Mouse (Mus musculus): ENCODE data around the gene Zbtb38. TPM values are rescaled to one million over a fixed set of nuclear protein-coding genes. Genes with fewer than 3 reads are reported as not detected.
"Not testable (repeated sequence)": the region's sequence is repeated elsewhere in the genome, so short reads cannot be mapped to it uniquely, and the experiment has no call there.

Zbtb38 gene
- polyA plus RNA-seq, 1 experiment from 2014 or later: 11.3 TPM

DNA sequence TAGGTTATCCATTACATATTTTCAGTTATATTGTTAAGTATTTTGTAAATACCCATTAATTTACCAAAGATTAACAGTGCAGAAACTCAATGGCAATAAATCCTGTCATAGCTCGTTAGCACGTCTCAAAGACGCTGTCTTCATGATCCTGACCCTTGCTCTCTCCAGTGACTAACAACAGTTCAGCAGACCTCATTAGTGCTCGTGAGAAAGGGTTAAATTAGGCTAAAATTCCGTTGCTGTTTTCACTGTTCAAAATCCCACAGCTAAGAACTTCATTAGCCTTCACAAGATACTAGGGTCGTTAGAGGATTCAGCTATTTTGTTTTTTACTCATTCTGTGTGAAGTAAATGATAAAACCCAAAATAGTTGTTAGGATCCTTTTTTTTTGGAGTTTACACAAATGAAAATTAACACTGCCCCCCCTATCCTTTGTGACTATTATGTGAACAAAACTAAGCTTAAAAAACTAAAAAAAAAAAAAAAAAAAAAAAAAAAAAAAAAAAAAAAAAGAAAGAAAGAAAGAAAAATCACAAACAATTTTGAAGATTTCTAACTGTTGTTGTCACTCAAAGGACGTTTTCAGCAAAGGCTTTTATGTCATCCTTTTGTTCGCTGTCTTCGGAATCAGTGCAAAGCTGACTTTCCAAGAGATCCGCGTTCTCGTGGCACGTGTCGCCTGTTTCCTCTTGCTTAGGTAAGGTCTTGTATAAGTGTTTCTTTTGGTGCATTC is 67.6 kb downstream of the Zbtb38 start:
- Histone ChIP-seq H3K4me1 (ENCODE audit: control insufficient read depth, insufficient read depth, low read length) (no peaks in the 10 kb centered on the region; the same call in 1 of the 2 replicates), H3K27ac (ENCODE audit: low read depth, low read length) (no peak overlapping the region), H3K4me3 (ENCODE audit: low read depth, low read length) (no peak overlapping the region), H3K27me3 (ENCODE audit: control insufficient read depth, insufficient read depth, low read length) (no peaks in the 10 kb centered on the region), H3K9ac (ENCODE audit: low read length) (no peak overlapping the region), H3K4me2 (no peak overlapping the region), H3K36me3 (ENCODE audit: control insufficient read depth, insufficient read depth, low read length) (no peaks in the 10 kb centered on the region), H3K9me3 (ENCODE audit: control insufficient read depth, low read length) (no peaks in the 10 kb centered on the region)
- 84% methylated on average over 14 of the region's 14 CpGs for WGBS
- ATAC-seq (ENCODE audit: low FRiP score) (no peak), DNase-seq (ENCODE audit: low spot score, missing footprints) (no peak)

DNA sequence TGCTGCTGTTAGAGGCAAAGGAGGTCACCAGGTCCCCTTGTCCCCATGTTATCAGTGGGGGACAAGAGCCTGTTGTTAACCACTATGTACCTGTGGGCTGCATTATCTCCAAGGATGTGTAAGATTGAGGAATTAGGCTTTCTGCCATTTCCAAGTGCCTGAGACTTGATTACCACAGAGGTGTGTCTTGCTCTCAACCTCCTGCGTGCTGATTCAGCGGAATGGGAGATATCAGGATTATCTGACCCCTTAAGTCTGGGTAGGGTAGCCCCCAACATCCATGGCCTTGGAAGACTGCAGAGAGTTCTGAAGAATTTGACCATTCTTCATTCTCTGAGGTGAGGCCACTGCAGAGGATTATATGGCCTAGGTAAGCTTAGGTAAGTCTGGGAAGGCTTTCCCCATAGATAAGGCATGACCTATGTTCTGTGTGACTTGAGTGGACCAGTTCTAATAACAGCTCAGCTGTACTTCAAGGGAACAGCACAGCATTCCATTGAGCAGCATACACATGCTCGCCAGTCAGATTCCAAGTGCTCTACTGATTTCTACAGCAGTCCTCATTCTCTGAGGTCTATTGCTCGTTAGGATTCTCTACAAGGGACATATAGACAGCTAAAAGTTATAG is 68.4 kb downstream of the Zbtb38 start:
- Histone ChIP-seq H3K9me3 (ENCODE audit: control insufficient read depth, low read length) (no peaks in the 10 kb centered on the region), H3K4me1 (ENCODE audit: control insufficient read depth, insufficient read depth, low read length) (no peaks in the 10 kb centered on the region; the same call in 1 of the 2 replicates), H3K4me2 (no peak overlapping the region), H3K36me3 (ENCODE audit: control insufficient read depth, insufficient read depth, low read length) (no peaks in the 10 kb centered on the region), H3K4me3 (ENCODE audit: low read depth, low read length) (no peak overlapping the region), H3K27me3 (ENCODE audit: control insufficient read depth, insufficient read depth, low read length) (no peaks in the 10 kb centered on the region), H3K27ac (ENCODE audit: low read depth, low read length) (no peak overlapping the region), H3K9ac (ENCODE audit: low read length) (no peak overlapping the region)
- ATAC-seq (ENCODE audit: low FRiP score) (no peak), DNase-seq (ENCODE audit: low spot score, missing footprints) (no peak)
- 91% methylated on average over 4 of the region's 4 CpGs for WGBS

GRCm38 (mm10) chr9:96678611-96679010 is 74.0 kb downstream of the Zbtb38 start:
- H3K36me3 ChIP-seq (ENCODE audit: control insufficient read depth, insufficient read depth, low read length): no peaks in the 10 kb centered on the region
- H3K4me3 ChIP-seq (ENCODE audit: low read depth, low read length): no peak overlapping the region
- H3K27ac ChIP-seq (ENCODE audit: low read depth, low read length): no peak overlapping the region
- H3K4me1 ChIP-seq (ENCODE audit: control insufficient read depth, insufficient read depth, low read length): no peaks in the 10 kb centered on the region
- no peak overlapping the region for H3K9ac ChIP-seq (ENCODE audit: low read length)
- H3K4me2 ChIP-seq: no peak overlapping the region
- DNase-seq (ENCODE audit: low spot score, missing footprints): no peak
- 85% methylated on average over 5 of the region's 5 CpGs for WGBS
- H3K9me3 ChIP-seq (ENCODE audit: control insufficient read depth, low read length): no peaks in the 10 kb centered on the region
- no peaks in the 10 kb centered on the region for H3K27me3 ChIP-seq (ENCODE audit: control insufficient read depth, insufficient read depth, low read length)
- no peak for ATAC-seq (ENCODE audit: low FRiP score)

DNA sequence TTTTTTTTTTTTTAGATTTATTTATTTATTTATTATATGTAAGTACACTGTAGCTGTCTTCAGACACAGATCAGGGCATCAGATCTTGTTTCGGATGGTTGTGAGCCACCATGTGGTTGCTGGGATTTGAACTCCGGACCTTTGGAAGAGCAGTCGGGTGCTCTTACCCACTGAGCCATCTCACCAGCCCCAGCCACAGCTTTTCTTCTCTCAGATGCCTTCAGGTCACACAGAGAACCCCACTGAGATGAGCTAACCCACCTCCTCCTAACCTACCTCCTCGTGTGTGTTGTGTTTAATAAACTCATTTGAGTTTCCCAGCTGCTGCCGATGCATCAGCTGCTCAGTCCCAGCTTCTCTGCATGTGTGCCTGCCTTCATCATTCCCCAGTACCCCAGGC is 74.9 kb downstream of the Zbtb38 start:
- 82% methylated on average over 5 of the region's 5 CpGs for WGBS
- H3K9ac ChIP-seq (ENCODE audit: low read length); H3K27me3 ChIP-seq (ENCODE audit: control insufficient read depth, insufficient read depth, low read length); H3K4me2 ChIP-seq; H3K4me3 ChIP-seq (ENCODE audit: low read depth, low read length); H3K9me3 ChIP-seq (ENCODE audit: control insufficient read depth, low read length); ATAC-seq (ENCODE audit: low FRiP score); DNase-seq (ENCODE audit: low spot score, missing footprints); H3K4me1 ChIP-seq (ENCODE audit: control insufficient read depth, insufficient read depth, low read length); H3K36me3 ChIP-seq (ENCODE audit: control insufficient read depth, insufficient read depth, low read length); H3K27ac ChIP-seq (ENCODE audit: low read depth, low read length): not testable (repeated sequence)

- DNase-seq (ENCODE audit: low spot score, missing footprints) (peak; percentile 64), ATAC-seq (ENCODE audit: low FRiP score) (no peak)
- no peak overlapping the region for H3K9ac ChIP-seq (ENCODE audit: low read length)
- H3K36me3 ChIP-seq (ENCODE audit: control insufficient read depth, insufficient read depth, low read length): no peaks in the 10 kb centered on the region
- 87% methylated on average over 10 of the region's 10 CpGs for WGBS
- no peak overlapping the region for H3K27ac ChIP-seq (ENCODE audit: low read depth, low read length)
- no peaks in the 10 kb centered on the region for H3K9me3 ChIP-seq (ENCODE audit: control insufficient read depth, low read length)
- H3K27me3 ChIP-seq (ENCODE audit: control insufficient read depth, insufficient read depth, low read length): no peaks in the 10 kb centered on the region
- H3K4me3 ChIP-seq (ENCODE audit: low read depth, low read length): no peak overlapping the region
- no peak overlapping the region for H3K4me2 ChIP-seq
- no peaks in the 10 kb centered on the region for H3K4me1 ChIP-seq (ENCODE audit: control insufficient read depth, insufficient read depth, low read length)
Observed at GRCm38 (mm10) chr9:96676671-96677070, 76.0 kb downstream of the Zbtb38 start.

DNA sequence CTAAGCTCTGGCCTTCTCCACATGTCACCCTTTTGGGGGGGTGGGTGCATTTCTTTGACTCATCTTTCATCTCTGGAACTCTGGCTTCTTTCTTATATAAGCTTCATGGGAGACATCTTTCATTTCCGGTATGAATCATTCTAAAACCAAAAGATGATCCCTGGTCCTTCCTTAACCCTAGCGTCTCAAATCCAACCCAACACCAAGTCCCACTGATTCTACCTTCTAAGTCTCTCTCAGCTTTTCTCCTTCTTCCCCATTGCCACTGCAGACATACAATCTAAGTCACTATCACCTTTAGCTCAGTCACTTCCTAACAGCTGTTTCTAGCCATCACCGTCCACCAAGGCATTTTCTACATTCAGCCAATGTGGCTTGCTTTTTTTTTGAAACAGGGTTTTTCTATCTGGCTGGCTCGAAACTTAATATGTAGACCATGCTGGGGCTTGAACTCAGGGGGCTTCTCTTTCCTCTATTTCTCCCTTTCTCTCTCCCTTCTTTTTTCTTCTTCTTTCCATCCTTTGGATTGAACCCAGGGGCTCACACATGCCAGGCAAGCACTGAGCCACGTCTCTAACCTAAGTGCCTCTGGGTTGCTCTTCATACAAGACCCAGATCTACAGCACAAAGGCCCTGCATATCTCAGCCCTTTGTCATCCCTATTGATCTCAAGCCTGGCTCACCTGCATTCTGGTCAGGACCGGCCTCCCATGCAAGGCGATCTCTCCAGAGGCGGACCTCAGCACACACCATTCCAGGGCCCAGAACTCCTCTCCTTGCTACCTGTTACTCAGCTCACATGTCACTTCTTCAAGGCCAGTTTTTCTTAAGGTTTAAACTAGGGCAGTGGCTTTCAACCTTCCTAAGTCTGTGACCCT is 76.6 kb downstream of the Zbtb38 start:
- DNase-seq (ENCODE audit: low spot score, missing footprints) (peak; percentile 33), ATAC-seq (ENCODE audit: low FRiP score) (no peak)
- Histone ChIP-seq H3K9me3 (ENCODE audit: control insufficient read depth, low read length) (no peaks in the 10 kb centered on the region), H3K4me3 (ENCODE audit: low read depth, low read length) (no peak overlapping the region), H3K36me3 (ENCODE audit: control insufficient read depth, insufficient read depth, low read length) (no peaks in the 10 kb centered on the region), H3K27ac (ENCODE audit: low read depth, low read length) (no peak overlapping the region), H3K9ac (ENCODE audit: low read length) (no peak overlapping the region), H3K4me1 (ENCODE audit: control insufficient read depth, insufficient read depth, low read length) (no peaks in the 10 kb centered on the region), H3K4me2 (no peak overlapping the region), H3K27me3 (ENCODE audit: control insufficient read depth, insufficient read depth, low read length) (no peaks in the 10 kb centered on the region)
- WGBS: 89% methylated on average over 8 of the region's 8 CpGs

GRCm38 (mm10) chr9:96675071-96675762 is 77.4 kb downstream of the Zbtb38 start:
- WGBS: 41% methylated on average over 5 of the region's 5 CpGs
- ATAC-seq (ENCODE audit: low FRiP score) (peak; percentile 73; the same call in 1 of the 2 replicates), DNase-seq (ENCODE audit: low spot score, missing footprints) (peak; percentile 84)

GRCm38 (mm10) chr9:96674301-96674700 is 78.3 kb downstream of the Zbtb38 start:
- H3K4me2 ChIP-seq: no peak overlapping the region
- ATAC-seq (ENCODE audit: low FRiP score) (no peak), DNase-seq (ENCODE audit: low spot score, missing footprints) (peak; percentile 33)
- no peak overlapping the region for H3K27ac ChIP-seq (ENCODE audit: low read depth, low read length)
- H3K36me3 ChIP-seq (ENCODE audit: control insufficient read depth, insufficient read depth, low read length): no peaks in the 10 kb centered on the region
- H3K4me1 ChIP-seq (ENCODE audit: control insufficient read depth, insufficient read depth, low read length): no peaks in the 10 kb centered on the region
- H3K9me3 ChIP-seq (ENCODE audit: control insufficient read depth, low read length): no peaks in the 10 kb centered on the region
- H3K27me3 ChIP-seq (ENCODE audit: control insufficient read depth, insufficient read depth, low read length): no peaks in the 10 kb centered on the region
- WGBS: 88% methylated on average over 8 of the region's 8 CpGs
- H3K4me3 ChIP-seq (ENCODE audit: low read depth, low read length): no peak overlapping the region
- H3K9ac ChIP-seq (ENCODE audit: low read length): no peak overlapping the region

More at GRCm38 (mm10) chr9:96675071-96675762, 77.4 kb downstream of the Zbtb38 start:
- Histone ChIP-seq H3K9ac (ENCODE audit: low read length) (no peak overlapping the region), H3K4me2 (no peak overlapping the region), H3K27ac (ENCODE audit: low read depth, low read length) (no peak overlapping the region), H3K4me3 (ENCODE audit: low read depth, low read length) (no peak overlapping the region), H3K27me3 (ENCODE audit: control insufficient read depth, insufficient read depth, low read length) (no peaks in the 10 kb centered on the region), H3K4me1 (ENCODE audit: control insufficient read depth, insufficient read depth, low read length) (no peaks in the 10 kb centered on the region), H3K36me3 (ENCODE audit: control insufficient read depth, insufficient read depth, low read length) (no peaks in the 10 kb centered on the region), H3K9me3 (ENCODE audit: control insufficient read depth, low read length) (no peaks in the 10 kb centered on the region)

Measured in midbrain, embryonic 11.5 days (tissue).